Mouse (Mus musculus) kidney, adult 2 months (tissue): ENCODE measurements at regions not wholly inside any gene's neighbourhood (a gene's known extent, or its start where the extent isn't known, plus 50 kb on each side); places are given as distances from the start of the nearest gene placed in this dataset.

Experiments used
- DNase-seq: peaks from one replicate; pipeline ENCODE4 v3.0.0; 2021
- H3K27ac ChIP-seq: fragments of 200-500 bp; 2 replicates; pipeline ENCODE4 v1.5.1; 2012; ENCODE audit warnings: low read depth, low read length, control low read depth, inconsistent platforms; ENCODE audit not compliant: insufficient read depth
- H3K27me3 ChIP-seq: fragments of 200-500 bp; replicated peaks from 2 replicates; pipeline ENCODE4 v1.6.1; 2012; ENCODE audit warnings: mild to moderate bottlenecking, moderate library complexity, low read length, inconsistent platforms; ENCODE audit not compliant: control insufficient read depth, insufficient read depth
- H3K36me3 ChIP-seq: fragments of 200-500 bp; 2 replicates; pipeline ENCODE4 v1.6.1; 2012; ENCODE audit warnings: mild to moderate bottlenecking, moderate library complexity, low read length, inconsistent platforms; ENCODE audit not compliant: control insufficient read depth, insufficient read depth
- H3K4me1 ChIP-seq: fragments of 200-500 bp; 2 replicates; pipeline ENCODE4 v1.6.1; 2011; ENCODE audit warnings: low read length; ENCODE audit not compliant: control insufficient read depth, insufficient read depth
- H3K4me3 ChIP-seq: fragments of 200-500 bp; 2 replicates; pipeline ENCODE4 v1.5.1; 2011; ENCODE audit warnings: mild to moderate bottlenecking, low read depth, low read length, control low read depth; ENCODE audit not compliant: insufficient read depth
- CTCF ChIP-seq: fragments of 200-500 bp; conservative IDR thresholded peaks from 2 replicates; pipeline ENCODE4 v1.5.1; 2011; ENCODE audit warnings: low read depth, mild to moderate bottlenecking, control low read depth, low read length, moderate library complexity, mixed read lengths; ENCODE audit not compliant: insufficient read depth, insufficient read length
- POLR2A ChIP-seq: fragments of 200-500 bp; IDR thresholded peaks from one replicate; pipeline ENCODE4 v1.6.1; 2011; ENCODE audit warnings: low read depth, low read length, control low read depth
- WGBS: fragments of 180-500 bp; shearing (Covaris S2); methylation state at CpG from one replicate; pipeline ENCODE4 v1.1.7; 2018; 5-methylcytosine and 5-hydroxymethylcytosine counted together

DNA sequence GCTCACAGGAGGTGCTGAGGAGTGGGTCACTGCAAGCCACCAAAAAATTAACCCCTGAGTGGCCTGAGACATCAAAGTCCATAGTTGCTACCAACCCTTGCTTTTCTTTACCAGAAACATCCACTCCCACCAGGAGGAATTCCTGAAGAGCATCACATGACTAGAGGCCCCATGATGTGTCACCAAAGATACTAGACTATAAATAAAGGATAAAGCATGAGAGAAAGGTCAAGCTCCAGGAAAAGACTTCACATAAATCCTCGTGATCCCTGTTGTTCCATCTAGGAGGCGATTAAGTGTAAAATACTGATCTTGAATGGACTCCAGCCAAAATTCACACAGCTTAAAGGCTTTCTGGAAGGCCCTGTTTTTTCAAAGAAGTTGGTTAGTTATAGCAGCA, 190.6 kb downstream of the Adamts15 start:
- Histone ChIP-seq H3K4me3 (no peak overlapping the region), H3K27me3 (no peaks in the 10 kb centered on the region), H3K27ac (no peak overlapping the region), H3K4me1 (no peaks in the 10 kb centered on the region), H3K36me3 (no peaks in the 10 kb centered on the region)
- WGBS, result 47% methylated on average over 2 of the region's 2 CpGs
- TF ChIP-seq POLR2A (no peak), CTCF (no peak)
- DNase-seq, result peak; percentile 51

DNA sequence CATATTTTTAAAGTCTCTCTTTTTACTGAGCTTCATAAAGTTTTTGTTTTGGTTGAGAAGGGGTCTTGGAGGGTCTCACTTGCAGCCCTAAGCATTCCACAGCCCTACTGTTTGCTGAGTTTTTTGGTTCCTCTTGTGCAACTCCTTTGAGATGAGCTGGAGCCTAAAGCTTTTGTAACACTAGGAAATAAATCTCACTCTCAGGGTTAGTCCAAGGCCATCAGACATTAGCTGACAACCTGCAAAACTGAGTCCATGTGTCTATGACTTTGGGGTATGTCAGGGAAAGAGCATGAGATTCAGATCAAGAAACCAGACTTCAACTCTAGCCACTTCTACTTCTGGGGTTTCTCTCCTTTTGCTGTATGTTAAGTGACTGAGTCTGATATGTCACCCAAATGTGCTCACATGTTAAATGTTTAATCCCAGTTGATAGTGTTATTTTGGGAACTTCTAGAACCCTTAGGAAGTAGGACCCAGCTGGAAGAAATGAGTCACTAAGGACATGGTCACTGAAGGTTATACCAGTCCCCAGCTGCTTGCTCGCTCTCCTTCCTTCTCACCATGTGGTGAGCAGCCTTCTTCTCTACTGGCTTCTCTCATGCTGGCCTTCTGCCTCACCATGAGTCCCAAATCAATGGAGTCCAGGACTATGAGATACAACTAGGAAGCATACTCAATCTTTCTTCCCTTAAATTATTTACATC, 198.7 kb downstream of the Adamts15 start:
- no peak overlapping the region for H3K27ac ChIP-seq
- 91% methylated on average over 1 of the region's 1 CpGs for WGBS
- H3K4me1 ChIP-seq, result no peaks in the 10 kb centered on the region
- no peak for TF ChIP-seq POLR2A
- TF ChIP-seq CTCF, result no peak
- H3K36me3 ChIP-seq, result no peaks in the 10 kb centered on the region
- no peak overlapping the region for H3K4me3 ChIP-seq
- no peak for DNase-seq
- H3K27me3 ChIP-seq, result no peaks in the 10 kb centered on the region

DNA sequence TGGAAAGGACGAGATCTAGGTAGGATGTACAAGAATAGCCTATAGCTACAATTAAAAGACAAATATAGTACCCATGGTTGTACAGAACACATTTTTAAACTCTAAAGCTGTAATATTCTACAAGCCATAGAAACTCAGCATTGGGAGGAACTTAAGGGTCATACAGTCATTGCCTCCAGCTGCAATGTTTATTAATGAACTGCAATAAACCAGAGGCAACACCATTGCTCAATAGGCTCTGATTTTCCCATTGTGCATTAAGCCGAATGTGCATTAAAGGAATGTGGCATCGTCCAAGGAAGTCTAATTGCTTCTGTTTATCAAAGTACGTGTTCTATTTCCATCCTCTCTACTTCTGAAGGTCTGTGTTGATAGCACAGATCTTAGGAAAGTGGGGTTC, 200.4 kb downstream of the Adamts15 start:
- Histone ChIP-seq H3K36me3 (no peaks in the 10 kb centered on the region), H3K4me3 (no peak overlapping the region), H3K27ac (no peak overlapping the region), H3K4me1 (no peaks in the 10 kb centered on the region), H3K27me3 (no peaks in the 10 kb centered on the region)
- no peak for DNase-seq
- WGBS, result 63% methylated on average over 4 of the region's 4 CpGs
- TF ChIP-seq CTCF (no peak), POLR2A (no peak)

GRCm38 (mm10) chr9:30716421-30717170, 205.7 kb downstream of the Adamts15 start:
- no peak overlapping the region for H3K27ac ChIP-seq
- TF ChIP-seq CTCF, result no peak
- no peak for TF ChIP-seq POLR2A
- H3K4me3 ChIP-seq, result no peak overlapping the region
- no peaks in the 10 kb centered on the region for H3K36me3 ChIP-seq
- no peaks in the 10 kb centered on the region for H3K4me1 ChIP-seq
- 73% methylated on average over 8 of the region's 8 CpGs for WGBS
- H3K27me3 ChIP-seq, result no peaks in the 10 kb centered on the region; the same call in 1 of the 2 replicates
- DNase-seq, result no peak

- H3K27me3 ChIP-seq, result no peaks in the 10 kb centered on the region; the same call in 1 of the 2 replicates
- H3K4me3 ChIP-seq, result no peak overlapping the region
- TF ChIP-seq CTCF (no peak), POLR2A (no peak)
- DNase-seq, result no peak
- WGBS, result 83% methylated on average over 5 of the region's 5 CpGs
- H3K36me3 ChIP-seq, result no peaks in the 10 kb centered on the region
- no peaks in the 10 kb centered on the region for H3K4me1 ChIP-seq
- no peak overlapping the region for H3K27ac ChIP-seq
These were observed 212.1 kb downstream of the Adamts15 start for GRCm38 (mm10) chr9:30710131-30710530.

GRCm38 (mm10) chr9:30699848-30700247, 222.4 kb downstream of the Adamts15 start:
- TF ChIP-seq CTCF (no peak), POLR2A (no peak)
- Histone ChIP-seq H3K27me3 (no peaks in the 10 kb centered on the region), H3K36me3 (no peaks in the 10 kb centered on the region), H3K4me3 (no peak overlapping the region), H3K27ac (no peak overlapping the region), H3K4me1 (no peaks in the 10 kb centered on the region)
- WGBS, result 75% methylated on average over 5 of the region's 5 CpGs
- DNase-seq, result no peak

DNA sequence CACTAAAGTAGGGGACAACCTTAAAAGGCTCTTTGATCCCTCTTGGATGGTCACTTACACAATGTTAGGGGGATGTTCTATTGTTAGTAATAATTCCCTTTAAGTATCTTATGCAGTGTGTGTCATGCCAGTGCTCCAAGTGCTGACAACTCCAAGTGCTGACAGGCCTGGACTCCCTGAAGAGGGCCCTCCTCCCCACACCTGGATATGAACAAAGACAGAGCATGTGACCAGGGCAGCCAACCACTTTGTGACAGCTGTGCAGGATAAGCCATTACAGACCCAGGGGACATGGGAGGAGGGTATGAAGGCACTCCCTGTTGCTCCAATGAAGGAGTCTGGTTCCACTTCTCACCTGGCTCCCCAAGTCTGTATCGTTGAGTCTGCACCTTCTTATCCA, 224.7 kb downstream of the Adamts15 start:
- no peaks in the 10 kb centered on the region for H3K36me3 ChIP-seq
- WGBS, result 88% methylated on average over 1 of the region's 1 CpGs
- H3K4me1 ChIP-seq, result no peaks in the 10 kb centered on the region
- H3K4me3 ChIP-seq, result no peak overlapping the region
- H3K27ac ChIP-seq, result no peak overlapping the region
- DNase-seq, result no peak
- no peak for TF ChIP-seq POLR2A
- TF ChIP-seq CTCF, result no peak
- H3K27me3 ChIP-seq, result no peaks in the 10 kb centered on the region
